Mouse (Mus musculus) limb, embryonic 13.5 days (tissue): ENCODE results near the gene Pou1f1. TPM values are rescaled to one million over a fixed set of nuclear protein-coding genes. Genes with fewer than 3 reads are reported as not detected.

Experiments used
- ATAC-seq: fragments of 200-750 bp; cut with Nextera tagmentation; 2 replicates; pipeline ENCODE4 v1.8.0; 2017; ENCODE audit warnings: low read depth, moderate number of reproducible peaks, moderate TSS enrichment; ENCODE audit not compliant: low FRiP score
- H3K27ac ChIP-seq: fragments of 300-500 bp; sonication (generic); 2 replicates; pipeline ENCODE4 v1.5.1; 2015; ENCODE audit warnings: inconsistent platforms, mild to moderate bottlenecking, moderate library complexity
- H3K27me3 ChIP-seq: fragments of 300-500 bp; sonication (generic); 2 replicates; pipeline ENCODE4 v1.6.1; 2015; ENCODE audit warnings: mild to moderate bottlenecking, inconsistent platforms
- H3K36me3 ChIP-seq: fragments of 300-500 bp; sonication (generic); 2 replicates; pipeline ENCODE4 v1.6.1; 2015; ENCODE audit warnings: inconsistent platforms, mild to moderate bottlenecking, moderate library complexity
- H3K4me1 ChIP-seq: fragments of 300-500 bp; sonication (generic); 2 replicates; pipeline ENCODE4 v1.6.1; 2015; ENCODE audit warnings: inconsistent platforms
- H3K4me2 ChIP-seq: fragments of 300-500 bp; sonication (generic); replicated peaks from 2 replicates; pipeline ENCODE4 v1.6.1; 2015; ENCODE audit warnings: inconsistent platforms, mild to moderate bottlenecking, moderate library complexity
- H3K4me3 ChIP-seq: fragments of 300-500 bp; sonication (generic); 2 replicates; pipeline ENCODE4 v1.5.1; 2015; ENCODE audit warnings: moderate library complexity, mild to moderate bottlenecking, inconsistent platforms
- H3K9ac ChIP-seq: fragments of 300-500 bp; sonication (generic); 2 replicates; pipeline ENCODE4 v1.6.1; 2015; ENCODE audit warnings: mild to moderate bottlenecking, inconsistent platforms
- H3K9me3 ChIP-seq: fragments of 300-500 bp; sonication (generic); 2 replicates; pipeline ENCODE4 v1.6.1; 2016; ENCODE audit warnings: inconsistent platforms
- WGBS: fragments of 180-500 bp; shearing (Covaris S2); methylation state at CpG from one replicate; pipeline ENCODE4 v1.1.7; 2015; 5-methylcytosine and 5-hydroxymethylcytosine counted together
- polyA plus RNA-seq: library from polyadenylated mRNA; unstranded; fragments of >200 nt; fragmentation: Nextera tagmentation; extraction: Ambion mirVana; gene quantifications from 2 replicates; pipeline ENCODE4 v1.2.1, GENCODE M21; 2015

Pou1f1 gene
- polyA plus RNA-seq, 1 experiment from 2014 or later = 0.15 TPM

- no peak overlapping the region for H3K4me2 ChIP-seq
- no peaks in the 10 kb centered on the region for H3K9me3 ChIP-seq
- peaks cover 52% of the 10 kb centered on the region for H3K36me3 ChIP-seq
- no peak overlapping the region for H3K27ac ChIP-seq
- WGBS = 82% methylated on average over 11 of the region's 11 CpGs
- H3K9ac ChIP-seq = no peak overlapping the region
- H3K4me1 ChIP-seq = no peaks in the 10 kb centered on the region
- no peak overlapping the region for H3K4me3 ChIP-seq
- no peak for ATAC-seq
- H3K27me3 ChIP-seq = no peaks in the 10 kb centered on the region
These were observed 23.5 kb downstream of the Pou1f1 start for GRCm38 (mm10) chr16:65543676-65544293.

GRCm38 (mm10) chr16:65548960-65549359, 28.6 kb downstream of the Pou1f1 start:
- ATAC-seq = no peak
- Histone ChIP-seq H3K4me2 (no peak overlapping the region), H3K27me3 (no peaks in the 10 kb centered on the region), H3K9ac (no peak overlapping the region), H3K4me1 (no peaks in the 10 kb centered on the region), H3K36me3 (peaks cover 30% of the 10 kb centered on the region), H3K4me3 (no peak overlapping the region), H3K27ac (no peak overlapping the region), H3K9me3 (no peaks in the 10 kb centered on the region)
- WGBS = 90% methylated on average over 7 of the region's 7 CpGs

GRCm38 (mm10) chr16:65550814-65551213, 30.5 kb downstream of the Pou1f1 start:
- no peaks in the 10 kb centered on the region for H3K27me3 ChIP-seq
- 65% methylated on average over 13 of the region's 13 CpGs for WGBS

GRCm38 (mm10) chr16:65554267-65554666, 34.0 kb downstream of the Pou1f1 start:
- H3K9me3 ChIP-seq = peaks cover 5% of the 10 kb centered on the region; the same call in 1 of the 2 replicates
- H3K4me3 ChIP-seq = no peak overlapping the region
- ATAC-seq = no peak
- peaks cover 1% of the 10 kb centered on the region; the same call in 1 of the 2 replicates for H3K4me1 ChIP-seq
- H3K27me3 ChIP-seq = no peaks in the 10 kb centered on the region
- WGBS = 82% methylated on average over 5 of the region's 5 CpGs
- H3K9ac ChIP-seq = no peak overlapping the region
- no peak overlapping the region for H3K4me2 ChIP-seq
- peaks cover 8% of the 10 kb centered on the region; the same call in 1 of the 2 replicates for H3K36me3 ChIP-seq
- no peak overlapping the region for H3K27ac ChIP-seq

More at GRCm38 (mm10) chr16:65550814-65551213, 30.5 kb downstream of the Pou1f1 start:
- Histone ChIP-seq H3K4me3 (no peak overlapping the region), H3K4me2 (no peak overlapping the region), H3K9ac (no peak overlapping the region), H3K27ac (no peak overlapping the region), H3K4me1 (no peaks in the 10 kb centered on the region), H3K9me3 (no peaks in the 10 kb centered on the region), H3K36me3 (peaks cover 12% of the 10 kb centered on the region; the same call in 1 of the 2 replicates)
- ATAC-seq = no peak

- no peak for ATAC-seq
- Histone ChIP-seq H3K27me3 (no peaks in the 10 kb centered on the region), H3K9ac (no peak overlapping the region), H3K9me3 (peaks cover 5% of the 10 kb centered on the region; the same call in 1 of the 2 replicates), H3K4me1 (peaks cover 16% of the 10 kb centered on the region), H3K36me3 (peaks cover 4% of the 10 kb centered on the region; the same call in 1 of the 2 replicates), H3K4me3 (no peak overlapping the region), H3K4me2 (no peak overlapping the region), H3K27ac (no peak overlapping the region)
- WGBS = 79% methylated on average over 5 of the region's 5 CpGs
These were observed 37.1 kb downstream of the Pou1f1 start for GRCm38 (mm10) chr16:65557369-65557768.

- 79% methylated on average over 2 of the region's 2 CpGs for WGBS
- ATAC-seq = no peak
These were observed 39.3 kb downstream of the Pou1f1 start for GRCm38 (mm10) chr16:65559591-65559990.

GRCm38 (mm10) chr16:65560996-65561962, 41.0 kb downstream of the Pou1f1 start:
- H3K27me3 ChIP-seq = no peaks in the 10 kb centered on the region

More at GRCm38 (mm10) chr16:65559591-65559990, 39.3 kb downstream of the Pou1f1 start:
- Histone ChIP-seq H3K36me3 (no peaks in the 10 kb centered on the region), H3K4me2 (no peak overlapping the region), H3K4me3 (no peak overlapping the region), H3K9ac (no peak overlapping the region), H3K4me1 (peaks cover 24% of the 10 kb centered on the region), H3K27me3 (no peaks in the 10 kb centered on the region), H3K9me3 (peaks cover 5% of the 10 kb centered on the region; the same call in 1 of the 2 replicates), H3K27ac (no peak overlapping the region)

GRCm38 (mm10) chr16:65561963-65562863, 41.9 kb downstream of the Pou1f1 start, which contains the start of gene Chmp2b:
Chmp2b (minus strand) TSS chr16:65562726.
- peaks cover 5% of the 10 kb centered on the region; the same call in 1 of the 2 replicates for H3K9me3 ChIP-seq

More at GRCm38 (mm10) chr16:65560996-65561962, 41.0 kb downstream of the Pou1f1 start:
- 6% methylated on average over 8 of the region's 8 CpGs for WGBS
- Histone ChIP-seq H3K27ac (peak overlapping the region; percentile 70; the same call in 1 of the 2 replicates), H3K4me3 (peak overlapping the region; percentile 96), H3K4me1 (peaks cover 24% of the 10 kb centered on the region), H3K9ac (peak overlapping the region; percentile 94), H3K36me3 (no peaks in the 10 kb centered on the region), H3K4me2 (peak overlapping the region; percentile 79), H3K9me3 (peaks cover 5% of the 10 kb centered on the region; the same call in 1 of the 2 replicates)
- peak; percentile 22; the same call in 1 of the 2 replicates for ATAC-seq

GRCm38 (mm10) chr16:65562864-65563206, 42.5 kb downstream of the Pou1f1 start:
- Histone ChIP-seq H3K9me3 (peaks cover 5% of the 10 kb centered on the region; the same call in 1 of the 2 replicates), H3K4me2 (peak overlapping the region; percentile 79), H3K4me1 (peaks cover 24% of the 10 kb centered on the region), H3K4me3 (peak overlapping the region; percentile 96), H3K9ac (peak overlapping the region; percentile 94), H3K36me3 (no peaks in the 10 kb centered on the region), H3K27me3 (no peaks in the 10 kb centered on the region), H3K27ac (peak overlapping the region; percentile 28; the same call in 1 of the 2 replicates)
- peak; percentile 66; the same call in 1 of the 2 replicates for ATAC-seq
- under 1% methylated on average over 10 of the region's 10 CpGs for WGBS

More at GRCm38 (mm10) chr16:65561963-65562863, 41.9 kb downstream of the Pou1f1 start, which contains the start of gene Chmp2b:
- Histone ChIP-seq H3K4me2 (peak within 1 kb of the TSS; percentile 79), H3K27ac (peak within 1 kb of the TSS; percentile 70), H3K9ac (peak within 1 kb of the TSS; percentile 94), H3K27me3 (no peaks in the 10 kb centered on the region), H3K36me3 (no peaks in the 10 kb centered on the region), H3K4me1 (peaks cover 24% of the 10 kb centered on the region), H3K4me3 (peak within 1 kb of the TSS; percentile 96)
- WGBS = under 1% methylated on average over 69 of the region's 69 CpGs
- ATAC-seq = peak; percentile 91

- Histone ChIP-seq H3K36me3 (no peaks in the 10 kb centered on the region), H3K4me2 (no peak overlapping the region), H3K4me3 (no peak overlapping the region), H3K27ac (no peak overlapping the region), H3K9me3 (no peaks in the 10 kb centered on the region), H3K4me1 (peaks cover 23% of the 10 kb centered on the region), H3K9ac (no peak overlapping the region), H3K27me3 (no peaks in the 10 kb centered on the region)
- ATAC-seq = peak; percentile 13; the same call in 1 of the 2 replicates
- WGBS = 39% methylated on average over 8 of the region's 8 CpGs
These were observed 44.0 kb downstream of the Pou1f1 start for GRCm38 (mm10) chr16:65564306-65564705.

GRCm38 (mm10) chr16:65564951-65565350, 44.6 kb downstream of the Pou1f1 start:
- 80% methylated on average over 1 of the region's 1 CpGs for WGBS
- no peaks in the 10 kb centered on the region for H3K9me3 ChIP-seq
- no peak overlapping the region for H3K9ac ChIP-seq
- peaks cover 19% of the 10 kb centered on the region for H3K4me1 ChIP-seq
- no peak for ATAC-seq
- no peak overlapping the region for H3K27ac ChIP-seq
- no peak overlapping the region for H3K4me2 ChIP-seq
- no peaks in the 10 kb centered on the region for H3K36me3 ChIP-seq
- H3K27me3 ChIP-seq = no peaks in the 10 kb centered on the region
- H3K4me3 ChIP-seq = no peak overlapping the region
